Mouse (Mus musculus): Measurements from ENCODE around the gene Ddx10.

DNA sequence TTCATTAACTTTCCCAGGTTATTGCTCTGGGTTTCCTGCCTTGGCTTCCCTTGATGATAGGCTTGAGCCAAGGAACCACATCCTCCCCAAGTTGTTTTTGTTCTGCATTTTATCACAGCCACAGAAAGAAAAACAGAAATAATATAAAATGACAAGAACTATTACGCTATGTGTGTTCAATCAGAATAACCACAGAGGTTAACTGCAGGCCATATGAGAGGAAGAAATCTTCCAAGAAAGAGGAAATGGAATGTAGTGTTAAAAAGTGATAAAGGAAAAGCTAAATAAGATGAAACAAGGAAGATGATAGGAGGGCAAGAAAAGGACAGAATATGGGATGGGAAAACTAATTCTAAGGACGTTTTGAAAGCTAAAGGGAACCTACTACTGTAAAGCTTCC lies 117.4 kb downstream of the Ddx10 start:
- no peak for TF ChIP-seq POLR2A (IDR thresholded peaks at IDR 0.05; ENCODE audit: insufficient read depth, low read depth, low read length)
- no peak for TF ChIP-seq CTCF (IDR thresholded peaks at IDR 0.05)
- TF ChIP-seq EP300 (IDR thresholded peaks at IDR 0.05; ENCODE audit: insufficient read depth, low read depth, low read length), result no peak
